Mouse (Mus musculus) lung, postnatal 36 days (tissue): ENCODE measurements around the gene Rprd1b.

Experiments
- DNase-seq: peaks from one replicate; pipeline ENCODE4 v3.0.0; 2022; ENCODE audit warnings: mixed read lengths

The Rprd1b gene

DNA sequence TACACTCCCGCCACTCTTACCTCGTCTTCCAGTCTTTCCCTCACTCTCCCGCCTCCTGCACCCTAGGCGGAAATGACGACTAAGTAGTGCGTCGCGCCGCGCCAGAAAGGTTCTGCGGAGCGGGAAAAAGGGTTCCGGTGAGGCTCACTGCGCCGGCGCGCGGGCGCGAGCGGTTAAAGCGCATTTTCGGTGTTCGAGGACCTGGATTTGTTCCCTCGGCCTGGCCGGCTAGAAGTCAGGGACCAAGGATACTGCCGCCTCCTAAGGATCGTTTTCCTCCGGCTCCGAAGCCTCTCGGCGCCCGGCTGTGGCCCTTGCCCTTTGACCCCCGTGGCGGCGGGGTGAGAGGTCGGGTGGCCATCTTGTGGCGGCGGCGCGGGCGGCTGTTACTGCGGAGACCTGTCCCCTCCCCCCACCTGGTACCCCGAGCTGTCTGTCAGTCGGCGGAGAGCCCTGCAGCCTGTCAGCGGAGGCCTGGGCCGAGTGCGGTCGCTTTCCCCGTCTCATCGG lies at the start of gene Rprd1b, which contains the start of gene Tti1:
Gene Rprd1b, plus strand, starts transcription at position 144 of the 510 bp plus-strand sequence.
Gene Tti1, minus strand, starts transcription at position 80 of the 510 bp plus-strand sequence.
- DNase-seq, result peak; percentile 94

GRCm38 (mm10) chr2:157979241-157979640 lies 49.1 kb upstream of the Rprd1b start:
- no peak for DNase-seq

- DNase-seq, result peak; percentile 71
Observed at GRCm38 (mm10) chr2:157982727-157983126, 45.6 kb upstream of the Rprd1b start.

DNA sequence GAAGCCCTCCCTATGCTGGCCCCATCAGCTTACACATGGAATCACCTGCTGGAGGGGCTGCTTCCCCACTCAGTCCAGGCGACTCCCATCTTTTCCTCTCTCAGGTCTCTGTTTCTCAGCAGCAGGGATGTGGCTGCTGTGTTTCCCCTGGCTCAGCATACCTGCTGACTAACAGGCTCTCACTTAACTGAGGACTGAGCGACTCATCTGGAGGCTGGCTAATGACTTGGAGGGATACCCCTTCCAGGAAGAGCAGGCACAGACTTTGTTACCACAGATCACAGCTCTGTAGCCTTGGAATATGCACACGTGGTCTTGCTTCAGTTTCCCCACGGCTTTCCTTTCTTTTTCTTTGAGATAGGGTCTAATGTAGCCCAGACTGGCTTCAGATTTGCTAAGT lies 45.0 kb upstream of the Rprd1b start:
- no peak for DNase-seq

- no peak for DNase-seq
Observed at GRCm38 (mm10) chr2:157985611-157986010, 42.7 kb upstream of the Rprd1b start.

- DNase-seq, result no peak
Observed at GRCm38 (mm10) chr2:157986235-157986634, 42.1 kb upstream of the Rprd1b start.

- DNase-seq, result no peak
Observed at GRCm38 (mm10) chr2:157988416-157989190, 39.7 kb upstream of the Rprd1b start.

GRCm38 (mm10) chr2:157989946-157990345 lies 38.4 kb upstream of the Rprd1b start:
- peak; percentile 15 for DNase-seq

GRCm38 (mm10) chr2:157991026-157991425 lies 37.3 kb upstream of the Rprd1b start:
- peak; percentile 11 for DNase-seq

DNA sequence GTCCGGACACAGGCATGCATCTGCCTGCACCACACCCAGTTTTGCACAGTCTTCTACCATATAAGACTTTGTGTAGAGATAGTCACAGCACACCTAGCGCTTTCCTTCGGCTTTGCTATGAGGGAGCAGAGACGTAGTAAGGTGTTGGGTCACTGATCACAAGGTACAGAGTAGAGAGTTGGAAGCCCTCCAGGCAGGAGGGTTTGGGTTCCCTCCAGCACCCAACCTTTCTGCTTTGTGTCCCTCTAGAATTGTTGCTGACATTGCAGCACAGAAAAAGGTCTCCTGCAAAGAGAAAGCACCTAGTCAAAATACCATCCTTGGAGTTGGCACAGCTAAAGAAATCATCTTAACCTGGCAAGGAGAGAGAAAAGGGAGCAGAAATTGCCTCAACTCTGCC lies 35.8 kb upstream of the Rprd1b start:
- DNase-seq, result no peak

DNA sequence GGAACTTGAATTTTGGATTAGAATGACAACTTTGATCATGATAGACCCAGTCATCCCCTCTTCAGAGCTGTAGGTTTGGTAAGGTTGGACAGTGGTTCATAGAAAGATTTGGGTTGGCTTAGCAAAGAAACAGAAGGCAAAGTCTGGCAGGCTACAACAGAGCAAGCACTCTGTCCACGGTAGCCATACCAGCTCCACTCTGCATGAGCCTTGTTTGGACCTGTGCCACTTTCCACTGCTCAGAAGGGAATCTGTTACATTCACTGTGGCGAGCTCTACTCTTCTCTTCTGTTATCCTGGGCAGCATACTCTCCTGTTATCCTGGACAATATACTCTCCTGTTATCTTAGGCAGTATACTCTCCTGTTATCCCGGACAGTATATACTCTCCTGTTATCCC lies 29.5 kb upstream of the Rprd1b start:
- DNase-seq, result no peak

DNA sequence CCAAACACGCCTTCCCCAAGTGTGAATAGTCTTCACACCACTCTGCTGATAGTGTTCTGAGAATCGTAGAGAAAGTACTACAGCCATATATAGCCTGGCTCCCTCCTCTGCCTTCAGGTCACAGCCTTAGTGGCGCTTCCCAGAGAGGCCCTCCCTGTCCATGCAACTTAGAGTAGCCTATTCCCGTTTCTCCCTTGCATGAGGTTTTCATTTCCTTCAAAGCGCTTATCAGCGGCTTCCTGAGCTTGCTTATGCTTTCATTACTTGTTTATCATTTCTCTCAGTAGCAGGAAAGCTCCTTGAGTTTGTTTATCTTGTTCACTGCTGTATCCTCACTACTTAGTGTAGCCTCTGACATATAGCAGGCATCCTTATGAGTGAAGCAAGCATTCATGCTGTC lies 23.7 kb upstream of the Rprd1b start:
- peak; percentile 73 for DNase-seq

- no peak for DNase-seq
Observed at GRCm38 (mm10) chr2:158005641-158006040, 22.7 kb upstream of the Rprd1b start.

- DNase-seq, result no peak
Observed at GRCm38 (mm10) chr2:158009373-158009772, 18.9 kb upstream of the Rprd1b start.

- DNase-seq, result no peak
Observed at GRCm38 (mm10) chr2:158012608-158013007, 15.7 kb upstream of the Rprd1b start.

- peak; percentile 30 for DNase-seq
Observed at GRCm38 (mm10) chr2:158017330-158017729, 11.0 kb upstream of the Rprd1b start.

DNA sequence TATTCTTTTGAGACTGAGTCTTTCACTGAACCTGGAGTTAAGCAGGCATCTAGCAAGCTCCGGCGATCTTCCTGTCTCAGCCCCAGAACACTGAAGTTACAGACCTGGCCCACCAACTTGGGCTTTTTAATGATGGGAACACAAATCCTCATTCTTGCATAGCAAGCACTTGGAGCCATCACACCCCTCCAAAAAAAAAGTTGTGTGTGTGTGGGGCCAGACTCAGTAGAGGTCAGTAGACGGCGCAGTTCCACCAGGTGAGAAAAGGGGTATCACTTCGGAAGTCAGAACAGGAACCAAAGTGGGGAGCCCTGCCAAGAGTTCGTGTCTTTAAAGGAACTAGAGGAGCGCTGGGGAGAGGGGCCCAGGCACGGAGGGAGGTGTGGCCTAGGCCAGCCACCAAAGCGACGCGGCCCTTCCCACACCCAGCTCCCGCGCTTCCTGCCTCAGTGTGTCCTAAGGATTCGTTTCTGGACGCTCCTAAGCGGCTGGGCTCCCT lies 393 bp upstream of the Rprd1b start:
- DNase-seq, result no peak

DNA sequence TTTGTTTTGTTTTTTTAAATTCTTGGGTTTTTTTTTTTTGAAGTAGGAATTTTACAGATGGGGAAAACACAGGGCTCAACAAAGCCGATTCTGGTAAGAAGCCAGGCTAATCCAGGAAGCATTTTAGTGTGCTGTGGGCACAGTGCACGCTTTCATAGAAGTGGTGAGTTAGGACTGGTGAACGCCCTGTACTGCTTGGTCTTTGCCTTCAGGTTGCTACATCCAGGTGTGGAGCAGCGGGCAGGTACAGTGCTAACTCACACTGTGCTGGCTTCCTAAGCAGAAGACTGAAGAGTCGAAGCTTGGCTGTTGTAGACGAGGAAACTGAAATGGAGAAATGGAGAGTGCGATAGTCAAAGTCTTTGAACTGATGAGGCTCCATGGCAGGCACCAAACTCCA lies 1.7 kb downstream of the Rprd1b start:
- DNase-seq, result no peak

DNA sequence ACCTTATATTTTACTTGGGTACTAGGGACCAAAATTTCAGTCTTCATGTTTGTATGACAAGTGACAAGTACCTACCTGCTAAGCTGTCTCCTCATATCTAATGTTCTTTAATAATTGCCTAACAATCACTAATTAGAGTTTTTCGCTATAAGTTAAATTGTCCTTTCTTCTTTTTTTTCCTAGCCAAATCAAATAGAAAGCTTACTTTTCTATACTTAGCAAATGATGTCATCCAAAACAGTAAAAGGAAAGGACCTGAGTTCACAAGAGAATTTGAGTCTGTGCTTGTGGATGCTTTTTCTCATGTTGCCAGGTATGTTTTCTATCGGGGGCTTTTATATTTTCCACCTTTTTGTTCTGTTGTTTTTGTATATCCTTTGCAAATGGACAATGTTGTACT lies 7.5 kb downstream of the Rprd1b start:
- no peak for DNase-seq

- DNase-seq, result no peak
Observed at GRCm38 (mm10) chr2:158036408-158036807, 8.1 kb downstream of the Rprd1b start.

DNA sequence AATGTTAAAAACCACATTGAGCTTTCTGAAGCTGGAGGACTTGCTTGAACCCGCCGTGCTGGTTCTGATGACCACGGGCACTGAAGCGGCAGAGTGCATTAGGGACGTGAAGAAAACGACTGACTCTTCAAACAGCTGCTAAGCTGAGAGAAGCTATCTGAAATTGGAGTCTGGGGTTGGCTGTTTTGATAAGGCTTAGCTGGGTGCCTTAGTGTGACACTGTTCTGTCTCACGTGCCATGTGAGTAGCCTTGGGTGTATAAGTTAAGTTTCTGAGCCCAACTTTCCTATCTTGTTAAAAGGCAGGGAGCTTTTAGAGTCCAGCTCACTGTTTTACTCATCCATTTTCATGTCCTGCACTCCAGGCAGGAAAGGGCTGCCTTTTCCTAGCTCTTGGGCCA lies 8.7 kb downstream of the Rprd1b start:
- DNase-seq, result no peak

DNA sequence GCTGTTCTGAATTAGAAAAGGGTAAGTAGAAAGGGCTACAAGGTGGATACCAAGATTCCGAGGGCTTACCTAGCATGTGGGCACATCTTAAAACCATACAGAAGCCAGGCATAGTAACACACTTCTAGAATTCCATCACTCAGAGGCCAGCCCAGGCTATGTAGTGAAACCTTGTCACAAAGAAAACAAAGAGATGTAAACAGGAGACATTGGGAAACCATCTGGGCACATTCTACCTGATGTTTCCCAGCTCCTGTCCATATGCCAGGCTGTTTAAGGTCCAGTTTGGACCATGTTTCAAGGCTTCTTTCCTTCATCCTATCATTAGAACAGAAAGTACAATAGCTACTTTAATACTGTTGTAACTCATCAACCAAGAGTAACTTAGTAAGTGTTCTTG lies 9.3 kb downstream of the Rprd1b start:
- no peak for DNase-seq

DNA sequence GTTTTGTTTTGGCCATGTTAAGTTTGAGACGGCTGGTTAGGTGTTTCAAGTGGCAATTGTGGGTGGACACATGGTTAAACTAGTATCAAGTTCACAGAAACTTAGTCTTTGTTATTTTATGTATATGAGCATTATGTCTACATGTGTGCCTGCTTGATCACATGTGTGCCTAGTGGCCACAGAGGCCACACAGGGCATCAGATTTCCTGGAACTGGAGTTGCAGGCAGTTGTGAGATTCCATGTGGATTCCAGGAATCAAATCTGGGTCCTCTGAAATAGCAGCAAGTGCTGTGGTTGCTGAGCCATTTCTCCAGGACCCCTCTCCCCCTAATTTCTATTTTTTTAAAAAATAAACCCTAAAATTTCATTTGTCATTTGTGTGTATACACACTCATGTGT lies 11.4 kb downstream of the Rprd1b start:
- no peak for DNase-seq

GRCm38 (mm10) chr2:158040396-158040795 lies 12.1 kb downstream of the Rprd1b start:
- DNase-seq, result no peak

DNA sequence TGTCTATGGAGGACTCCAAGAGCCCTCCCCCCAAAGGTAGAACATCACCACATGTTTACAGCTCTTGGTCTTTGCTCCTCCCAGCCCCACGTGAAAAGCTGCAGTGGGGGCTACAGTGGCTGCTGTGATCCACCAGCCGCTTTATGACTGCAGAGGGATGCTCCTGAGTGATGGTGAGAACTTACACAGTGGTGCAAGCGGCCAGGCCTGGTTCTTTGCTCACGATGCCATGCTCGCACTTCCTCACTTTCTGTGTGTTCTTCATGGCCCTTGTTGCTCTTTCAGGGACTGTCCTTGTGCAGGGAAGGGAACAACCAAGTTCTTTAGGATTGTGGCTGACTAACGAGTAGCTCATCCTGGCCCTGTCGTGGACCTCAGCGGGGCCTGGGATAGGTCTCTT lies 15.2 kb downstream of the Rprd1b start:
- DNase-seq, result no peak
